Mouse (Mus musculus) right cerebral cortex, postnatal 36 days (tissue): ENCODE measurements around the gene Anxa8.
A peak's percentile ranks its signal among the peaks of the same experiment; 100 is the strongest.

Experiments
- DNase-seq, 2 experiments: peaks; one replicate each; pipeline ENCODE4 v3.0.0; 2022; ENCODE audit warnings: low spot score in 2 of 2, mixed read lengths in 1 of 2

Anxa8 gene

GRCm38 (mm10) chr14:34085731-34086130 lies at the start of gene Anxa8:
Gene Anxa8, plus strand, starts transcription at chr14:34085981.
- DNase-seq: no peak

DNA sequence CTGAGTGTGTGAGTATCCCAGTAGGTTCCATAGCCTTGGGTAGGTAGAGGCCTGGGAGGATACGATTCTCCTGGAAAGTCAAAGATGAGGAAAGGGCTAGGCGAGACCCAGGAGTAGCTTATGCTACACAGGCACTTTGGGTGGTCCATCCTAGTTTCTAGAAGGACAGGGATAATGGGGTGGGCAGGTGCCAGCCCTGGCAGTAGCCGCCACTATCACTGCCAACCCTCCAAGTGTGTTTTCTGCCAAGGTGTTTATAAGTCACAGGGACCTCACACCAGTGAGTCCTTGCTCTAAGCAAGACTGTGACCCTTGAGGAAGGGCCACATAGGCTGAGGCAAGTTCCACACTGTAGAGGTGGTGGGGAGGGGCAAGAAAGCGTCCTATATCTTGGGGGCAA lies 44.5 kb upstream of the Anxa8 start:
- DNase-seq: no peak

DNA sequence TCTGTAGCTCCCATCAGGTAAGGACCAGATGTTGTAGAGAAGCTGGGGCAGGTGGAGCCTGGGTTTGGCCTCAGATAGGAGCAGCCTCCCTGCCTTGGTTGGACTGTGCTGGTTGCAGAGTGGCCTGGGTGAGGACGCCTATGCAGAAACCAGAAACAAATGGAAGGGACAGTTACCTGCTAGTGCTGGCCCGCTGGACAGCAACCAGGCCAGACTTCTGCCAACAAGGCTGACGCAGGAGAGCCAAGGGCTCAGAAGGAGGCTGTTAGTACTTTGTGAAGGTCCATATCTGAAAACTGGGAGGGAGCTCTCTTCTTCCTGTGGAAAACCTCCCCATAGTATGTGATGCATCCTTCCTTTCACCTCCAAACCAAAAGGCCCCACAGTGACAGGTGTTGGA lies 42.4 kb upstream of the Anxa8 start:
- DNase-seq: no peak

GRCm38 (mm10) chr14:34050101-34050779 lies 35.5 kb upstream of the Anxa8 start:
- no peak for DNase-seq

GRCm38 (mm10) chr14:34052516-34052915 lies 33.3 kb upstream of the Anxa8 start, which contains the start of gene Antxrl:
Gene Antxrl, plus strand, starts transcription at chr14:34052707.
- DNase-seq: no peak

DNA sequence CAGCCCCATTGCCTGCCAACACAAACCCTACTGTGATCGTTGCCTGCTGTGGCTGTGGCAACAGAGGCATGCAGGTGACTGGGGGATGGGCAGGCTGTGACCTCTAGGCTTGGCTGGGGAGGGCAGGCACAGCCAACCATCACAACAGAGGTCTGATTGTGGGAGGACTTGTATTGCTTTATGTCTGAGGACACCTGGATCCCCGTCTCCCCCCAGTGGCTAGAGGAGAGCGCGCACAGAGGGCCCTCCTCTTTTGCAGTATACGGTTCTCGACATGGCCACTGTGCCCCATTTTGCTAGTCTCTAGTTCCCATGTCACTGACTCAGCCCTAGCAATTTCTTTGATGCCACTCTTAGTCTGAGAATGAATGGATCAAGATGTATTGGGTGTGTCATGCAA lies 14.1 kb upstream of the Anxa8 start:
- no peak for DNase-seq

DNA sequence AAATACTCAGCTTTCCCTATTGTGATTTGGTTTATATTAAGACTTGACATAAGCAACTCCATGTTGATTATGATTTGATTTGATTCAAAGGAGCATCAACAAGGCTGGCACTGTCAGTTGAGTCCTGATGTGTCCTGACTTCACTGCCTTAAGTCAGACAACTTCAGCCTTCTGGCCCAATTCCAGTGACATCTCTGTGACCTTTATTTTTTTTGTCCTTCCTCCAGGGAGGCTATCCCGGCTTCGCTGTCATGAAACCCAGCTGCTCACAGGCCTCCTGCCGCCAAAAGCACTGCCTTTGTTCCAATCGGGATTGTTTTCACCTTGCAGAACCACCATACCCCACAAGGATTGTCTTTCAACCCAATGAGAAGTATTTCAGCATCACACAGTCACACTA lies 10.4 kb upstream of the Anxa8 start:
- DNase-seq: no peak

GRCm38 (mm10) chr14:34077222-34077621 lies 8.6 kb upstream of the Anxa8 start:
- DNase-seq: no peak

- DNase-seq: no peak
Observed at GRCm38 (mm10) chr14:34078293-34078692, 7.5 kb upstream of the Anxa8 start.

DNA sequence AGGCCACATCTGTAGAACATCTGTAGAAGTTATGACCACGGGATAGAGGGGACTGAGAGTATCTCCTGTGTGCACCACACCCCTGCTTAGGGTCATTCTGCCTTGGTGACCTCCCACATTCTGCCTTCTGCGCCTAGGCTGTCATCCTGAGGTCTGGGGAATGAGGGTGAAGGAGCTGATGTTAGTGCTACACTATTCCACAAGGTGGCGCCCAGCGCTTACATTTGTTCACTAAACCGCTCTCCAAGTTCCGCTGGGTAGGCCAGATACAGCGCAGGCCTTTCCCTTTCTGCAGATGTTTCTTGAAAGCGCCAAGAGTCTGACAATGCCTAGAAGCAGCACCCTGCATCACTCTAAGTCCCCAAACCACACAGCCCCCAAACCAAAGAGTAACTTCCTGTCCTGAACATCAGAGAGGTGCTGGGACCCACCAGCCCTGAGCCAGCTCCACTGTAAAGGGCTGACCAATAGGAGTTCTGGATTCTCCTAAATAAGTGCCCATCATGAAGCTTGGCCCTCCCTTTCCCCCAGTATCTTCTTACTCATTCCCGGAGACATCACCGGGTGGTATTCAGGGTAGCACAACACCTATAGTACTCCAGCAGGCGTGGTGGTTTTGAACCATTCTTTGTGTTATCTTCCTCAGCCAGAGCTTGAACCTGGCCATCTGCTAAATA lies 5.3 kb upstream of the Anxa8 start:
- peak; percentile 9 to 40 for DNase-seq

- no peak for DNase-seq
Observed at GRCm38 (mm10) chr14:34086806-34087205, 1.0 kb downstream of the Anxa8 start.

DNA sequence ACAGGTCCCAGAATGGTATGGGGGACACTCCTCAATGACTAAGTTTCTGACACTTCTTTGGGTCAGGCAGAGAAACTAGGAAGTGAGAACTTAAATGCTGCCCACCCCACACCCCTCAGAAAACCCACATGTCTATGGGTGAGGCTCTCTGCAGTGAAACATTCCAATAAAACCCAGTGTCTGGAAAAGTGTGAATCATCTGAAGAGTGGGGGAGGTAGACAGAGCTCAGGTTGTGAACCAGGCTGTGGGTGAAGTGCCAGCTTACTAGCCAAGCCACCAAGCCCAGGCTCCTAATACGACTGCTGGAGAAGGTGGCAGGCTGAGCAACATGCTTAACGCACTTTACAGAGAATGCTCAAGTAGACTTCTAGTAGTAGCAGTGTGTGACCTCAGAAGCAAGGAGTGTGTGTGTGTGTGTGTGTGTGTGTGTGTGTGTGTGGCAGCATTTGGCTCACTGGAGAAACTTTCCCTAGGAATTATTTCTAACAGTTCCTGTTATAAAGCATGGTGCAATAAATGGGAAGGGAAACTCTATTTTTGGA lies 2.1 kb downstream of the Anxa8 start:
- DNase-seq: no peak

DNA sequence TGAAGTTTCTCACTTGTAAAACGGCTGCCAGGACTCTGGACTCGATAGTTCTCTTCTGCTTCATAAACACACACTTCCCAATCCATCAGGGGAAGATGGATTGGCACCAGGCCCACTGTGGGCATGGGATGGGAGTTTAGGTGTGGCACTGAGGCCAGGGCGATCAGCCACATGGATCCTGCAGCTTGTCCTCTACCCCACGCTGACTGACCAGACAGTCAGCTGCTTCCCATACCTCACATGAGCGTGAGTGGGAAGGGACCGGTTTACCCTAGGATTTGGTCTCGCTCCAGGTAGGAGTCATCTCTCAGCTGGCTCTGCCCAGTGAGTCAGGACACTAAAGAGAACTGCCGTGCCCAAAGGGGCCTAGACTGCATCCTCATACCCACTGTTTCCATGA lies 4.0 kb downstream of the Anxa8 start:
- no peak for DNase-seq

- DNase-seq: no peak
Observed at GRCm38 (mm10) chr14:34091475-34091874, 5.7 kb downstream of the Anxa8 start.

GRCm38 (mm10) chr14:34092856-34093255 lies 7.1 kb downstream of the Anxa8 start:
- no peak for DNase-seq

- no peak for DNase-seq
Observed at GRCm38 (mm10) chr14:34096161-34096560, 10.4 kb downstream of the Anxa8 start.

DNA sequence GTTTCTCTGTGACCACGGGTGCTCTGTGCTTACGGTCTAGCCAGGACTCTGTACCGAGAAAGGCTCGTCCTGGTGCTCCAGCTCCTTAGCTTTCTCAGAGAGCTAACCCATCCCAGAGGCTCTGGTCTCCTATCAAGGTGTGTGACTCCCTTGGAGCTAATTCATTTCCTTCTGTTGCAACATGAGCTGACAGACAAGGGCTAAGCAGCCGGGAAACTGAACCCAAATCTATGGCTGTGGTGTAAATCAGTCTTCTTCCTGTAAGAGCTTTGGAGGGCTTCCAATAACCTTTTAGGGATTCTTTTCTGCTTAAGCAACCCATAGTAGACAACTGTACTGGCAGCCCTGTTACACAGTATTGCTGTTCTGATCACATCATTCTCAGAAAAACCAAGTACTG lies 16.8 kb downstream of the Anxa8 start, which contains the start of gene A630023A22Rik:
A630023A22Rik (minus strand) TSS at position 154 of the 400 bp plus-strand sequence.
- no peak for DNase-seq

- no peak for DNase-seq
Observed at GRCm38 (mm10) chr14:34103855-34104254, 18.1 kb downstream of the Anxa8 start.

- DNase-seq: peak in 1 of 2 experiments; percentile 7
Observed at GRCm38 (mm10) chr14:34104892-34105291, 19.1 kb downstream of the Anxa8 start.

DNA sequence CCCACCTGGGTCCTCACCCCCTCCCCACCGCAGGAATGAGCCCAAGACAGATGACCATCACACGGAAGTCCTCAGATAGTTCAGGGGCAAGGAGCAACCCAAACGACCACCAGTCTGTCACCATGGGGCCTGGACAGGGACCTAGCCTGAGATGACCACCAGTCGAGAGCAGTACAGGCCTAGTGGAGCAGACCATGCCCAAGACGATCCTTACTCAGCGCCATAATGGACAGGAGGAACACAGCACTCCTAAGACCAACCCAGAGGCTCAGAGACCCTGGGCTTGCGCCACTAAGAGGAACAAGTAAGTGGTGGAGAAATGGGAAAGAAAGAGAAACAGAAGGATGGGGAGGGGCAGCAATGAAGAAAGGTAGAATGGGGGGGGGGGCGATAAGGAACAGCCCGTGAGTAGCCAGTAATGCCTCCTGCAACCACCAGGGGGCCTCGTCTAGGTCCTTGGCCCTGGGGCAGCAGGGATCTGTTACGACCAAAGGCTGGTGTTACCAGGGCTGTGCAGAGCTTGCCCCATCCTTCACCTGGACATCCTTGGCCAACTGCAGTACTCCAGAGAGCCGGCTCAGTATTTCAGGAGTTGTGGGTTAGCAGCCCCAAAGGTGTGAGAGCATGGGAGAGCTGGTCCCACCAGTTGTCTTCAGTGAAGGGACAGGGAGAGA lies 20.7 kb downstream of the Anxa8 start:
- no peak for DNase-seq

DNA sequence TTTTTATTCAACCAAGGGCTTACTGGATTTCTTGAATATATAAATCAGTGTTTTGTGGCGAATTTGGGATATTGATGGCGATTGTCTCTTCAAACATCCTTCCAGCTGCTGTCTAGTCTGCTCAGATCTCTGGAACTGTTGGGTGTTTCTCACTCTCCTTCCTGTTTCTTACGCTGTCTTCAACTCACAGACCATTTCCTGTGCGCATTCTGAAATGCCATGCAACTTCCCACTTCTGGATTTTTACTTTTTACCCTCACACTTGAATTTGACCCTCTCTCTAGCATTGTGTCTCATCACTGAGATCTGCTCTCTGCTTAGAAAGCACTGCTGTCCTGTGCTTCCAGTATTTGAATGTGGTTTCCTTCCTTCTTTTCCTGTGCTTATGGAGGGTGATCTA lies 21.8 kb downstream of the Anxa8 start:
- no peak for DNase-seq

GRCm38 (mm10) chr14:34114311-34114710 lies 28.5 kb downstream of the Anxa8 start:
- no peak for DNase-seq
